Mouse (Mus musculus): ENCODE data around the gene Hdac4. TPM values are rescaled to one million over a fixed set of nuclear protein-coding genes. Genes with fewer than 3 reads are reported as not detected.
A peak's percentile ranks its signal among the peaks of the same experiment; 100 is the strongest.

Gene Hdac4
- polyA plus RNA-seq, 1 experiment from 2014 or later, result 31.2 TPM

DNA sequence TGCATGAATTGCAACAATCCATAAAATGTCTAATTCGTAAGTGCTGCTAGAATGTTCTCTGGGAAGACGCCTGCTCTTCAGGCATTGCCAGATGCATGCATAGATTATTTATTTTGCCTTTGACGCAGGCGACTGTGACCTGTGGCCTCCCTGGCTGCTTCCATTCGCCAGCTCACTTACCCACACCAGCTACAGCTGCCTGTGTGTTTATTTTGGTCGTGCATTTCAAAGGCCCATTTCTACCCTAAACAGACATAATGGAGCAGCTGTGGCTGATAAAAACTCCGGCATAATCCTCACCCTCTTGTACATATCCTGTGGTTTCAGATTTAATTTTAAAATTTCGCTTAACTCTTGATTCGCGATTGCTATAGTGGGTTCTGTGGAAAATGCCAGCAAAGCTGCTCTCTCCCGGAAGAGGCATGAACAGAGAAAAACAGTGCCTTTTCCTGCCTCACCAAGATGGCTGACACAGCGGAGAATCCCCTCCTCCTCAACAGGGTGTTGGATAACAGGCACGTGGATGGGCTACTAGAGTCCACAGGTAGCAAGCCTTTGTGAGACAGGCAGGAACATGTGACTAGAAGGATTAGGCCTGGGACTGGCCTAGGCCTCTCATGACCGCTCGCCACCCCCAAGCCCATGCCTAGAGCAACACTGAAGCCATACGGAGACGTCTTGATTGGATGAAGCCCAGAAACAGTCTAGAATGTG is 7.3 kb upstream of the Hdac4 start:
- WGBS, result 78% methylated on average over 17 of the region's 17 CpGs
- Histone ChIP-seq H3K27me3 (replicated peaks) (no peaks in the 10 kb centered on the region), H3K4me2 (no peak overlapping the region), H3K4me1 (peaks cover 5% of the 10 kb centered on the region), H3K9ac (replicated peaks) (no peak overlapping the region), H3K36me3 (no peaks in the 10 kb centered on the region), H3K4me3 (replicated peaks) (no peak overlapping the region), H3K27ac (replicated peaks) (peak overlapping the region; percentile 35; the same call in 1 of the 2 replicates), H3K9me3 (replicated peaks) (no peaks in the 10 kb centered on the region)
- ATAC-seq (ENCODE audit: low FRiP score), result no peak

DNA sequence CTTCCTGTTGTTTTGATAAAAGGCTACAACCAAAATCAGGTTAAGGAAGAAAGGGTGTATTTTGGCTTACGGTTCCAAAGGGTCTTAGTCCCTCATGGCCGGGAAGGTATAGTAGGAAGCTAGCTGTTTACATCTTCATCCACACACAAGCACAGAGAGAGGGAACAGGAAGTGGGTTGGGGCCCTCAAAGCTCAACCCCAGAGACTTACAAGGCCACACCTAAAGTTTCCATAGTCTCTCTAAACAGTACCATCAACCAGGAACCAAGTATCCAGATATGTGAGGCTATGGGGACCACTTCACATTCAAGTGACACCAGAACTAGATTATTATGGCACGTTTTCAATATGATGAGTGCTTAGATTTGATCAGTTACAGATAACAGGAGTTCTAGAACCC is 5.0 kb downstream of the Hdac4 start:
- WGBS, result 92% methylated on average over 3 of the region's 3 CpGs
- H3K27ac ChIP-seq (replicated peaks), result no peak overlapping the region
- peaks cover 9% of the 10 kb centered on the region; the same call in 1 of the 2 replicates for H3K4me1 ChIP-seq
- no peaks in the 10 kb centered on the region for H3K9me3 ChIP-seq (replicated peaks)
- no peaks in the 10 kb centered on the region for H3K27me3 ChIP-seq (replicated peaks)
- no peak overlapping the region for H3K9ac ChIP-seq (replicated peaks)
- ATAC-seq (ENCODE audit: low FRiP score), result no peak
- H3K4me3 ChIP-seq (replicated peaks), result no peak overlapping the region
- H3K4me2 ChIP-seq, result no peak overlapping the region
- no peaks in the 10 kb centered on the region for H3K36me3 ChIP-seq

DNA sequence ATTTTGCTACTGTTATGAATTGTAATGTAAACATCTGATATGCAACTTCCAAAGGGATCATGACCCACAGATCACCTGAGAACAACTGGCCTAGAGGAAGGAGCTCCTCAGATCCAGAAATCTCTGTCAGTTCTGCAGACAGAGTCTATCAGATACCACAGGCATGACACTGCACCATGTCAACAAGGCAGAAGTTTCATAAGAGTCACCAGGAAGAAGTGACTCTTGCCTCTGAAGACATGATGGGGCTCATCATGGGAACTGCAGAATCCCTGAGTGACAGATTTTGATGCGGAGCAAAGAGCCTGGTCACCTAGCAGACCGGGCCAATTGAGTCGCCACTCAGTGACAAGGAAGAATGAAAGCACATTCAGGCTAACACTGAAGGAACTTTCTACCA is 8.4 kb downstream of the Hdac4 start:
- 96% methylated on average over 3 of the region's 3 CpGs for WGBS
- Histone ChIP-seq H3K27ac (replicated peaks) (no peak overlapping the region), H3K4me2 (no peak overlapping the region), H3K4me1 (no peaks in the 10 kb centered on the region), H3K36me3 (no peaks in the 10 kb centered on the region), H3K9me3 (replicated peaks) (no peaks in the 10 kb centered on the region), H3K4me3 (replicated peaks) (no peak overlapping the region), H3K27me3 (replicated peaks) (no peaks in the 10 kb centered on the region), H3K9ac (replicated peaks) (no peak overlapping the region)
- ATAC-seq (ENCODE audit: low FRiP score), result no peak

DNA sequence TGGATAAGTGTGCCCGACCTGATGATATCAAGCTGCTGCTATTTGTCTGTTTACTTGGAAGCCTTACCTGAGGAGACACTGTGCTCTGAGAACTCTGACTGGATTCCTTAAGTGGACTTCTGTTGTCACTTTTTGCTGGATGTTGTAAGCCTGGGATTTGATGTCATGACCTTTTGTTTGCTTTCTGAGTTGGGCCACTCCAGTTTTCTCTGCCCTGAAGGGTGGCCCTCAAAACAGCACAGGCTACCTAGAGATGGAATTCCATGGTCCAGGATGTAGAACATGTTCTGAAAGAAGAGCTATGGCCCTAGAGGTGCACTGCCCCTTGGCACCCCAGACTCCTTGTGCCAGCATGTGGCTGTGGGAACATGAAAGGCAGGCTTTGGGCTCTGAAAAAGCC is 10.9 kb downstream of the Hdac4 start:
- Histone ChIP-seq H3K27ac (replicated peaks) (no peak overlapping the region), H3K9me3 (replicated peaks) (no peaks in the 10 kb centered on the region), H3K4me2 (no peak overlapping the region), H3K4me3 (replicated peaks) (no peak overlapping the region), H3K4me1 (peaks cover 10% of the 10 kb centered on the region), H3K36me3 (no peaks in the 10 kb centered on the region), H3K27me3 (replicated peaks) (no peaks in the 10 kb centered on the region), H3K9ac (replicated peaks) (no peak overlapping the region)
- 81% methylated on average over 1 of the region's 1 CpGs for WGBS
- no peak for ATAC-seq (ENCODE audit: low FRiP score)

DNA sequence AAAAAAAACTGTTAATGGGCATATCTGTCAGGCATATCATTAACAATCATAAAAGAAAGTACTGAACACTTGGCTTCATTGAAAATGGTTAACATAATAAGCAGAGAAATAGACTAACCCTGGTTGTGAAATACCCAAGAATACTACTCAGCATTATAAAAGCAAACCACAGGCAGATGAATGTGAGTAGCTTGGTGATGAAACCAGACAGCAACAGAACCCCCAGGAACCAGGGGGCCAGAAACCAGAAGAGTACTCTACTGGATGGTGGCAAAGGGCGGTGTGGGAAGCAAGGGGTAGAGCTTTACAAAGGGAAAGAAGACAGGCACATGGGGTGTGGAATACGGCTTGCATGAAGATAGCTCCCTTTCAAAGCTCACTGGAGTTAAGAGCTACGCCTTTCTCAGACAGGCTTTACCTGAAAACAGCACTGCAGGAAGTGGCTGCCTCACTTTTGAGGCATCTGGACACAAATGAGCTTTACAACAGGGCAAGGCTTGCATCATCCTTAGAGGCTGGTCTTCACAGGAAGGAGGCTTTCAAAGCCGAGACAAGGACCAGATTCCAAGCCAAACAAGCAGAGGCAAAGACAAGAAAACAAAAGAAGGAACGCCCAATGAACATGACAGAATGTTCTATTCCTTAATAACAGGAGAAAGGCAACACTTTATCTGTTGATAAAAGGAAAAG is 12.3 kb downstream of the Hdac4 start:
- no peak overlapping the region for H3K27ac ChIP-seq (replicated peaks)
- no peak for ATAC-seq (ENCODE audit: low FRiP score)
- H3K4me2 ChIP-seq, result no peak overlapping the region
- no peaks in the 10 kb centered on the region for H3K27me3 ChIP-seq (replicated peaks)
- no peak overlapping the region for H3K4me3 ChIP-seq (replicated peaks)
- no peak overlapping the region for H3K9ac ChIP-seq (replicated peaks)
- peaks cover 19% of the 10 kb centered on the region for H3K4me1 ChIP-seq
- no peaks in the 10 kb centered on the region for H3K9me3 ChIP-seq (replicated peaks)
- H3K36me3 ChIP-seq, result no peaks in the 10 kb centered on the region
- 76% methylated on average over 5 of the region's 5 CpGs for WGBS

DNA sequence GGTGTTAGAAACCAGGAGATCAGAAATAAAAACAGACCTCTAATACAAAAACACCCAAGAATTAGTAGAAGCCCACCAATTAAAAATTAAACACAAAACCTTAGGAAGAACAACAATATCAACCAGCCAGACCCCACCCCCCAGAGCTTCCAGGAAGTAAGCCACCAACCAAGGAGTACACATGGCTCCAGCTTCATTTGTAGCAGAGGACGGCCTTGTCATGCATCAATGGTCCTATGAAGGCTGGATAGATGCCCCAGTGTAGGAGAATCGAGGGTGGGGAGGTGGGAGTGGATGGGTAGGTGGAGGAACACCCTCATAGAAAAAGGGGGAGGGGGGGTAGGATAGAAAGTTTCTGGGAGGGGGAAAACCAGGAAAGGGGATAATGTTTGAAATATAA is 13.5 kb downstream of the Hdac4 start:
- no peak overlapping the region for H3K27ac ChIP-seq (replicated peaks)
- ATAC-seq (ENCODE audit: low FRiP score), result no peak
- H3K36me3 ChIP-seq, result no peaks in the 10 kb centered on the region
- H3K9me3 ChIP-seq (replicated peaks), result no peaks in the 10 kb centered on the region
- no peak overlapping the region for H3K9ac ChIP-seq (replicated peaks)
- 69% methylated on average over 2 of the region's 2 CpGs for WGBS
- peaks cover 31% of the 10 kb centered on the region for H3K4me1 ChIP-seq
- no peaks in the 10 kb centered on the region for H3K27me3 ChIP-seq (replicated peaks)
- no peak overlapping the region for H3K4me2 ChIP-seq
- no peak overlapping the region for H3K4me3 ChIP-seq (replicated peaks)

DNA sequence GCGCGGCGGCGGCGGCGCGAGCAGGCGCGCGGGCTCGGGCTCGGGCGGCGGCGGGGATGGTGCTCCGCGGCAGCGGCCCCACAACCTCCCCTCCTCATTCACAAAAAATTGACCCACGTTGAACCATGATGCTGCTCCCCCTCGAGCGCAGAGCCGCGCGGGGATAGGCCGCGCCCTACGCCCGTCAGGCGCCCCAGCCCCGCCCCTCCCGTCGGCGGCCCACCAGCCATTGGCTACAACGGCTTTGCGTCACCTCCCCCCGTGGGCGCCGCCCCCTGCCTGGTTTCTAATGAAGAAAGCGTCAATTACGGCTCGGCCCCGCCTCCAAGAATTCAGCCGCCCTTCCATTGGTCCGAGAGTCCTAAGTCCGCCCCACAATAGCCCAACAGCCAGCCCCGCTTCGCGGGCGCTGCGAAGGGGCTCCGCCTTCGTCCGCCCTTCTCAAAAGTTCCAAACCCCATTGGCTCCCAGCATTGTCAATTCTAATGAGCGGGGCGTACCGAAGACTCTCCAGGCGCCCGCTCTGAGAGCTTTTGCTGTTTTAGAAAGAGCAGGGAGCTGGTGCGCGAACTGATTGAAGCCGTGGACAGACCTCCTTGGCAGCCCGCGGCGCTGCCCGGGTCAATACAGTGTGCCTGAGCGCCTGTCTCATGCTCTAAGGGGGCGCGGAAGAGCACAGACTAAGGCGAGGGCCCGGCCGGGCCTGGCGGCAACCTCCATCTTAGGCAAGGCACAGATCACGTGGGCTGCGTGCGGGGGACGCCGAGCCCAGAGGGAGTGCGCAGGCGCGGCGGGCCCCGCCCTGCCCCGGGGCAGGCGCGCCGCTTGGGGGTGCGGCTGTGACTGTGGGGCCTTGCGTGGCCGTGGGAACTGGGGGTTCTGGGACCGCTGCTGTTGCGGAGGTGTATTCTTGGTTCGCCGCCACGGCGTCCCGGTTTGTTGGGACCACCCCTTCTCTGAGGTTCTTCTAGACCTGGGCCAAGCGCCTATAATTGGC is 15.1 kb downstream of the Hdac4 start:
- WGBS, result under 1% methylated on average over 79 of the region's 97 CpGs
- peak; percentile 97 for ATAC-seq (ENCODE audit: low FRiP score)
- no peaks in the 10 kb centered on the region for H3K36me3 ChIP-seq

DNA sequence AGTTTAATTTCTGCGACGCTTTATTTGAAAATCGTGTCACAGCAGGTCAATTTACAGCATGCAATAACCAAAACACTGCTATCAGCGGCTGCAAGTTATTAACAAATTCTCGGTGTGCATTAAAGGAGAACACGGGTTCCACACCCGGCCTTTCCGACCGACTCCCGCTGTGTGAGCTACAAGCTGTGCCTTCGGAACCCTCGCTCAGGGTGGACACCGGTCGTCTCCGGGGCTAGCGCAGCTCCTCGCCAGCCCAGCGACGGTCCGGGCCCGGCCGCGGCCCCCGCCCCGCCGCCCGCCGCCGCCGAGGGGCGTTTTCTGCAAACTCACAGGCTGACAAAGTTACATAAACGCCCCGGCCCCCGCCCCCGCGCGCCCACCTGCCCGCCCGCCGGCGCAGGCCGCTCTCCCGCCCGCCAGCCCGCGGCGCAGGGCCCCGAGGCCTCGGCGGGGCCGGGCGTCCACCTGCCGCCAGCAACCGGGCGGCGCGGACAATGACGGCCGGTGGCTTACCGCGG is 16.0 kb downstream of the Hdac4 start:
- WGBS, result under 1% methylated on average over 58 of the region's 61 CpGs
- Histone ChIP-seq H3K9ac (replicated peaks) (peak overlapping the region; percentile 88), H3K4me3 (replicated peaks) (peak overlapping the region; percentile 83), H3K27ac (replicated peaks) (peak overlapping the region; percentile 95), H3K36me3 (no peaks in the 10 kb centered on the region), H3K27me3 (replicated peaks) (no peaks in the 10 kb centered on the region), H3K4me1 (peaks cover 47% of the 10 kb centered on the region), H3K4me2 (peak overlapping the region; percentile 73), H3K9me3 (replicated peaks) (no peaks in the 10 kb centered on the region)
- peak; percentile 8; the same call in 1 of the 2 replicates for ATAC-seq (ENCODE audit: low FRiP score)

More for the DNA sequence above, 15.1 kb downstream of the Hdac4 start:
- peak overlapping the region; percentile 83 for H3K4me3 ChIP-seq (replicated peaks)
- no peaks in the 10 kb centered on the region for H3K9me3 ChIP-seq (replicated peaks)
- H3K27me3 ChIP-seq (replicated peaks), result no peaks in the 10 kb centered on the region
- H3K9ac ChIP-seq (replicated peaks), result peak overlapping the region; percentile 89
- H3K27ac ChIP-seq (replicated peaks), result peak overlapping the region; percentile 100
- H3K4me1 ChIP-seq, result peaks cover 39% of the 10 kb centered on the region
- H3K4me2 ChIP-seq, result peak overlapping the region; percentile 73

DNA sequence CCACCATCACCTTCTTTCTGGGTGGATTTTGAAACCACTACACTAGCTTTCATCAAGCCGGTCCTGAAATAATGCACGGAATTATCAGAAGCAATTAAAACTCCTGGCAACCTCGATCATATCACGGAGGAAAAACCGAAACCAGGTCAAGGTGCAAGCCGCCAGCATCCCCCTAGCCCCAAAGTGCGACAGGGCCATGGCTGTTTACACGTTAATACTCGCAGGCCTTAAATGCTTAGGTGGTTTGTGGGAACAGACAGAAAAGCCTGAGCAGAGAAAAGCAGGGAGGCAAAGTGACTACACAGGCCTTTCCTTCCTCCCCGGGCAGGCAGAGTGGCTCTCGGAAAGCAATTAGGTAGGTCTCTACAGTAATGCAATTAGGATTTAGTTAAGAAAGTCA is 16.4 kb downstream of the Hdac4 start:
- Histone ChIP-seq H3K4me2 (peak overlapping the region; percentile 73), H3K4me1 (peaks cover 52% of the 10 kb centered on the region), H3K27me3 (replicated peaks) (no peaks in the 10 kb centered on the region), H3K4me3 (replicated peaks) (peak overlapping the region; percentile 83), H3K9ac (replicated peaks) (peak overlapping the region; percentile 88), H3K36me3 (no peaks in the 10 kb centered on the region), H3K27ac (replicated peaks) (peak overlapping the region; percentile 95), H3K9me3 (replicated peaks) (no peaks in the 10 kb centered on the region)
- WGBS, result 4% methylated on average over 11 of the region's 11 CpGs
- ATAC-seq (ENCODE audit: low FRiP score), result no peak

DNA sequence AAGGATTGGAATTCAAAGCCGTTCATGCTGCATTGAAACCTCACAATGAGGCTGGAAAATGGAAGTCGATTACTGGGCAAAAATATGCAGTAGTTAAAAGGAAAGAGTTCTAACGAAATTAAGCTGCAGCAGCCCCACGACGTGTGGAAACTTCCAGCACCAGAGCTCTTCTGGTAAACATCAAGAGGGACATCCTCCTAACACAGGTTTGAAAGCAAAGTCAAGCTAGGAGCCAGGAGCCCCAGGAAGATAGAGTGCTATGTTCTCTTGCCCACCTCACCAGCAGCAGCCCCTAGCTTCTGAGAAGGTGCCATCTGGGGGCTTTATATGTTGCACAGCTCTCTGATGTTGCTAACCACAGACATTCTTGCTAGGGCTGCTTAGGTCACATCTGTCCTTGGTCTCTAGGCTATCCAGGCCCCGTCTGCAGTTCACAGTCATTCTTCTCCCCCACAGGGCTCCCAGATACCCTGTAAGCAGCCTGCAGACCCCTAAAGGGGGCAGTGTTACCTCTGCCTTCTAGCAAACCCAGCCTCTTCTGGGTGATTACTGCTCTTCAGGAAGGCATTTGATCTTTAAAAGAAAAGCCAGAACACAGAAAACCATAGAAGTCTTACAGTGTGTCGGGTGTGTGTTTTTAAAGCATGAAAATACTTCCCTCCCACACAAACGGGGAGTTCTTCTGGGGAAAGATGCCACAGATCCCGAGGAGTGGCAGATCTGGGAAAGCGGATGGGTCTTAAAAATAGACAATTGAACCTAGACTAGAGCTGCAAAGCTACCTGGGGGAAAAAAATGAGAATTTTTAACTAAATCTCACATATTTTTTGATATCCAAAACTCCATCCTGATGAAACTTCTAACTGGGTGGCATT is 17.2 kb downstream of the Hdac4 start:
- no peak for ATAC-seq (ENCODE audit: low FRiP score)
- H3K36me3 ChIP-seq, result no peaks in the 10 kb centered on the region
- H3K27ac ChIP-seq (replicated peaks), result peak overlapping the region; percentile 95
- peaks cover 60% of the 10 kb centered on the region for H3K4me1 ChIP-seq
- H3K27me3 ChIP-seq (replicated peaks), result no peaks in the 10 kb centered on the region
- 14% methylated on average over 10 of the region's 10 CpGs for WGBS
- H3K4me2 ChIP-seq, result peak overlapping the region; percentile 73
- H3K4me3 ChIP-seq (replicated peaks), result peak overlapping the region; percentile 83
- H3K9ac ChIP-seq (replicated peaks), result peak overlapping the region; percentile 88
- H3K9me3 ChIP-seq (replicated peaks), result no peaks in the 10 kb centered on the region
